22 mouse cellular contexts compared by ENCODE assay signal in genomic region chr13:55187062-55187461, GRCm38 (mm10). TPM values are rescaled to one million over a fixed set of nuclear protein-coding genes. Genes with fewer than 3 reads are reported as not detected.
DNase-seq lines count a peak whose midpoint lies in the region; TF ChIP-seq lines count a peak whose summit lies in the region.
"Not testable (repeated sequence)": the region's sequence is repeated elsewhere in the genome, so short reads cannot be mapped to it uniquely, and the experiment has no call there.
"Had no signal": no experiment of that assay in that cellular context is flagged by ENCODE, and none has a peak within 500 bp of the region (broad histone marks: within the 10 kb centered on the region; RNA-seq: fewer than 3 reads in every experiment).

No protein-coding gene starts in this region.

- TF ChIP-seq POLR2A in small intestine, adult 2 months (IDR thresholded peaks at IDR 0.05; ENCODE audit: low read depth, low read length), result not testable (repeated sequence)

- H3K27ac ChIP-seq in small intestine, adult 2 months (ENCODE audit: insufficient read depth, low read depth, low read length), result peak overlapping the region; percentile 38; the same call in 1 of the 2 replicates

- not testable (repeated sequence) for H3K36me3 ChIP-seq in small intestine, adult 2 months (ENCODE audit: control insufficient read depth, insufficient read depth, low read length)

- TF ChIP-seq CTCF in small intestine, adult 2 months (IDR thresholded peaks at IDR 0.05; ENCODE audit: extremely low read depth, insufficient read length, insufficient replicate concordance, low read depth, low read length), result not testable (repeated sequence)

- not testable (repeated sequence) for H3K4me1 ChIP-seq in small intestine, adult 2 months (ENCODE audit: control insufficient read depth, insufficient read depth, insufficient read length, low read length)

- 10% methylated on average over 4 of the region's 9 CpGs for WGBS in small intestine, adult 2 months

- not testable (repeated sequence) for H3K4me3 ChIP-seq in small intestine, adult 2 months (ENCODE audit: low read depth, low read length)

- DNase-seq in adrenal gland, adult (ENCODE audit: inconsistent age in 2 of 2, low spot score in 1 of 2), result peak; percentile 75 to 85
- peak; percentile 76 for DNase-seq in adrenal gland, adult 2 months
- peak; percentile 78 for DNase-seq in adrenal gland, adult 8-10 months
- peak; percentile 48 for DNase-seq in adrenal gland, postnatal 10 days
- peak; percentile 63 for DNase-seq in adrenal gland, postnatal 14 days
- peak; percentile 85 for DNase-seq in heart, adult 11 months
- DNase-seq in ovary, adult 18-20 months (ENCODE audit: low spot score), result peak; percentile 58

- not testable (repeated sequence) for H3K27me3 ChIP-seq in small intestine, adult 2 months (ENCODE audit: control insufficient read depth, insufficient read depth, low read length)

RNA-seq across cellular contexts. Expression of gene Nsd1, which starts 22.5 kb away (rescaled TPM):
- 10 to 100 TPM; 76.6 to 96.6 TPM for total RNA-seq in adrenal gland, adult 2 months (2021)
- polyA plus RNA-seq in adrenal gland, adult 2 months (2012; rRNA removed), result 10.6 and 13.9 TPM in 2 replicates
- 100 to 1,000 TPM in 2 of 4 experiments, 10 to 100 TPM in 2; 84.9 to 139 (median 113) TPM for total RNA-seq in adrenal gland, adult 8-10 months (2022)
- 100 to 1,000 TPM in 1 of 2 experiments, 10 to 100 TPM in 1; 99.2 to 130 TPM for total RNA-seq in adrenal gland, postnatal 10 days (2021)
- total RNA-seq in adrenal gland, postnatal 14 days (2021), result 120 and 132 TPM in 2 replicates
- polyA plus RNA-seq in small intestine, adult 2 months (2012; rRNA removed), result 6.9 and 16.3 TPM in 2 replicates

RNA-seq across cellular contexts. Expression of gene Fgfr4, which starts 34.6 kb away (rescaled TPM):
- 10 to 100 TPM; 29.4 to 41.2 TPM for total RNA-seq in adrenal gland, adult 2 months (2021)
- polyA plus RNA-seq in adrenal gland, adult 2 months (2012; rRNA removed), result 46.5 and 82.7 TPM in 2 replicates
- total RNA-seq in adrenal gland, adult 8-10 months (2022), result 10 to 100 TPM; 19.0 to 63.2 (median 35.3) TPM
- 10 to 100 TPM; 22.3 to 28.2 TPM for total RNA-seq in adrenal gland, postnatal 10 days (2021)
- total RNA-seq in adrenal gland, postnatal 14 days (2021), result 39.2 and 46.7 TPM in 2 replicates
- polyA plus RNA-seq in small intestine, adult 2 months (2012; rRNA removed), result 2.9 and 4.8 TPM in 2 replicates
- total RNA-seq: CH12.LX, MEL had no signal
- polyA plus RNA-seq: activated CD4-positive, CD25-positive, alpha-beta regulatory T cell, adult 4 months; CD4-positive, CD25-positive, alpha-beta regulatory T cell, adult 4 months; G1E had no signal

RNA-seq across cellular contexts. Expression of gene Gm17617, which starts 53.7 kb away (rescaled TPM):
- total RNA-seq in adrenal gland, adult 2 months (2021), result not detected
- polyA plus RNA-seq in adrenal gland, adult 2 months (2012; rRNA removed), result not detected in 2 replicates
- total RNA-seq in adrenal gland, adult 8-10 months (2022), result not detected
- not detected for total RNA-seq in adrenal gland, postnatal 10 days (2021)
- not detected in 2 replicates for total RNA-seq in adrenal gland, postnatal 14 days (2021)
- not detected in 2 replicates for polyA plus RNA-seq in small intestine, adult 2 months (2012; rRNA removed)
- total RNA-seq: adrenal gland, adult 18-20 months; adrenal gland, postnatal 25 days; adrenal gland, postnatal 36 days; adrenal gland, postnatal 4 days; CH12.LX; ES-E14; G1E; MEL had no signal
- polyA plus RNA-seq: activated CD4-positive, CD25-positive, alpha-beta regulatory T cell, adult 4 months; brain, embryonic 14.5 days; C2C12; CD4-positive, CD25-positive, alpha-beta regulatory T cell, adult 4 months; cerebellum, adult 2 months; G1E; Patski had no signal
